Comparison of ENCODE assay signal across 12 mouse cellular contexts in genomic region chr16:85110428-85110827, GRCm38 (mm10).
A peak's percentile ranks its signal among the peaks of the same experiment; 100 is the strongest.
DNase-seq lines count a peak whose midpoint lies in the region; ATAC-seq lines count a peak whose summit lies in the region.
"Had no signal": no experiment of that assay in that cellular context is flagged by ENCODE, and none has a peak within 500 bp of the region (broad histone marks: within the 10 kb centered on the region; RNA-seq: fewer than 3 reads in every experiment).

No protein-coding gene starts in this region.

- DNase-seq in left cerebral cortex, postnatal 25 days (ENCODE audit: low spot score in 2 of 2) = peak; percentile 41 to 72
- no peak for DNase-seq in left cerebral cortex, postnatal 10 days (ENCODE audit: extremely low spot score in 1 of 2, low spot score in 2 of 2)
- no peak for DNase-seq in gastrocnemius, postnatal 14 days
- no peak for DNase-seq in heart, postnatal 4 days
- DNase-seq: heart, postnatal 10 days had no signal

- ATAC-seq in embryonic facial prominence, embryonic 15.5 days (ENCODE audit: insufficient number of reproducible peaks, low FRiP score, low TSS enrichment, low read depth) = no peak
- ATAC-seq in hindbrain, embryonic 13.5 days (ENCODE audit: low FRiP score) = peak; percentile 75
- ATAC-seq in neural tube, embryonic 14.5 days (ENCODE audit: low read depth) = peak; percentile 32; the same call in 1 of the 2 replicates
- no peak for ATAC-seq in inflammation-experienced regulatory T-cells, adult 6 months

- H3K4me1 ChIP-seq in embryonic facial prominence, embryonic 15.5 days = peaks cover 17% of the 10 kb centered on the region; the same call in 1 of the 2 replicates
- peaks cover 46% of the 10 kb centered on the region for H3K4me1 ChIP-seq in hindbrain, embryonic 13.5 days (replicated peaks)
- H3K4me1 ChIP-seq in neural tube, embryonic 14.5 days (ENCODE audit: control insufficient read depth, insufficient read depth, low read length) = peaks cover 31% of the 10 kb centered on the region
- H3K4me1 ChIP-seq: stomach, embryonic 15.5 days had no signal

- peak overlapping the region; percentile 55 for H3K27ac ChIP-seq in embryonic facial prominence, embryonic 15.5 days (replicated peaks)
- peak overlapping the region; percentile 81 for H3K27ac ChIP-seq in hindbrain, embryonic 13.5 days
- H3K27ac ChIP-seq in neural tube, embryonic 14.5 days (ENCODE audit: low read depth, low read length) = peak overlapping the region; percentile 72
- H3K27ac ChIP-seq: embryonic facial prominence, embryonic 12.5 days; stomach, embryonic 15.5 days had no signal

- no peaks in the 10 kb centered on the region for H3K9me3 ChIP-seq in embryonic facial prominence, embryonic 15.5 days (replicated peaks)
- no peaks in the 10 kb centered on the region for H3K9me3 ChIP-seq in hindbrain, embryonic 13.5 days
- H3K9me3 ChIP-seq in neural tube, embryonic 14.5 days (ENCODE audit: control insufficient read depth, low read length) = no peaks in the 10 kb centered on the region
- H3K9me3 ChIP-seq: embryonic facial prominence, embryonic 12.5 days; stomach, embryonic 15.5 days had no signal

- no peak overlapping the region for H3K9ac ChIP-seq in embryonic facial prominence, embryonic 15.5 days
- H3K9ac ChIP-seq in hindbrain, embryonic 13.5 days = peak overlapping the region; percentile 46
- H3K9ac ChIP-seq in neural tube, embryonic 14.5 days (replicated peaks; ENCODE audit: low read depth, low read length) = no peak overlapping the region
- H3K9ac ChIP-seq: embryonic facial prominence, embryonic 12.5 days; stomach, embryonic 15.5 days had no signal

- WGBS in embryonic facial prominence, embryonic 15.5 days = 53% methylated on average over 13 of the region's 13 CpGs
- WGBS in hindbrain, embryonic 13.5 days = 47% methylated on average over 13 of the region's 13 CpGs
- WGBS in neural tube, embryonic 14.5 days = 40% methylated on average over 13 of the region's 13 CpGs

- peak overlapping the region; percentile 11; the same call in 1 of the 2 replicates for H3K4me2 ChIP-seq in embryonic facial prominence, embryonic 15.5 days (replicated peaks)
- H3K4me2 ChIP-seq in hindbrain, embryonic 13.5 days = peak overlapping the region; percentile 22; the same call in 1 of the 2 replicates
- H3K4me2 ChIP-seq in neural tube, embryonic 14.5 days (ENCODE audit: low read depth, low read length) = peak overlapping the region; percentile 23; the same call in 1 of the 2 replicates
- H3K4me2 ChIP-seq: embryonic facial prominence, embryonic 12.5 days; stomach, embryonic 15.5 days had no signal

- H3K36me3 ChIP-seq in embryonic facial prominence, embryonic 15.5 days = no peaks in the 10 kb centered on the region
- no peaks in the 10 kb centered on the region for H3K36me3 ChIP-seq in hindbrain, embryonic 13.5 days
- H3K36me3 ChIP-seq in neural tube, embryonic 14.5 days (ENCODE audit: control insufficient read depth, insufficient read depth, low read length) = no peaks in the 10 kb centered on the region
- H3K36me3 ChIP-seq: embryonic facial prominence, embryonic 12.5 days; G1E; stomach, embryonic 15.5 days had no signal

- H3K27me3 ChIP-seq in embryonic facial prominence, embryonic 15.5 days = no peaks in the 10 kb centered on the region
- H3K27me3 ChIP-seq in hindbrain, embryonic 13.5 days = no peaks in the 10 kb centered on the region
- no peaks in the 10 kb centered on the region for H3K27me3 ChIP-seq in neural tube, embryonic 14.5 days (ENCODE audit: control insufficient read depth, insufficient read depth, low read length)
- H3K27me3 ChIP-seq: embryonic facial prominence, embryonic 12.5 days; stomach, embryonic 15.5 days had no signal

- H3K4me3 ChIP-seq in embryonic facial prominence, embryonic 15.5 days (replicated peaks) = no peak overlapping the region
- H3K4me3 ChIP-seq in hindbrain, embryonic 13.5 days = no peak overlapping the region
- no peak overlapping the region for H3K4me3 ChIP-seq in neural tube, embryonic 14.5 days (ENCODE audit: low read depth, low read length)
- H3K4me3 ChIP-seq: embryonic facial prominence, embryonic 12.5 days; stomach, embryonic 15.5 days had no signal

- intact Hi-C loops in left cerebral cortex, postnatal 25 days (cut with DNase I) = no loop called here
- intact Hi-C loops in left cerebral cortex, postnatal 10 days (cut with DNase I) = no loop called here
- intact Hi-C loops in gastrocnemius, postnatal 14 days (cut with DNase I; ENCODE audit: low total_unique reads) = no loop called here

Comparison
In these comparisons a context has a peak if more than half of its experiments do, and no peak if none do; other contexts are left out.
1. DNase-seq: peak in left cerebral cortex, postnatal 25 days (2 of 2); none in left cerebral cortex, postnatal 10 days (0 of 2), gastrocnemius, postnatal 14 days (single experiment) and heart, postnatal 4 days (single experiment).
2. ATAC-seq: peak in hindbrain, embryonic 13.5 days (single experiment) and neural tube, embryonic 14.5 days (single experiment); none in embryonic facial prominence, embryonic 15.5 days (single experiment) and inflammation-experienced regulatory T-cells, adult 6 months (single experiment).
3. Peak in every context shown above with its lines, with median percentiles within 50 percentile points of each other: H3K27ac ChIP-seq and H3K4me2 ChIP-seq.